Mouse (Mus musculus) retina, postnatal 7 days (tissue): ENCODE results near the gene Cebpa.

Experiments used
- DNase-seq: peaks from one replicate; pipeline ENCODE4 v3.0.0-alpha.2; 2012; ENCODE audit warnings: low read depth, low spot score

Gene Cebpa

DNA sequence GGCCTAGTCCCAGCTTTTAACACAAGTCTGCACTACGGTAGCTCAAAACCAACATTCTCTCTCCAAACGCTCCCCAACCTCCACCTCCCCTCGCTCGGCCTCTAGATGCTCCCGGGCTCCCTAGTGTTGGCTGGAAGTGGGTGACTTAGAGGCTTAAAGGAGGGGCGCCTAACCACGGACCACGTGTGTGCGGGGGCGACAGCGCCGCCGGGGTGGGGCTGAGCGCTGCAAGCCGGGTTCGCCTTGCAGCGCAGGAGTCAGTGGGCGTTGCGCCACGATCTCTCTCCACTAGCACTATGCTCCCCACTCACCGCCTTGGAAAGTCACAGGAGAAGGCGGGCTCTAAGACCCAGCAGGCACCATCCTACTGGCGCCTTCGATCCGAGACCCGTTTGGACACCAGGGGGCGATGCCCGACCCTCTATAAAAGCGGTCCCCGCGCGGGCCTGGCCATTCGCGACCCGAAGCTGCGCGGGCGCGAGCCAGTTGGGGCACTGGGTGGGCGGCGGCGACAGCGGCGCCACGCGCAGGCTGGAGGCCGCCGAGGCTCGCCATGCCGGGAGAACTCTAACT, at the start of gene Cebpa:
Gene Cebpa (plus strand): TSS at position 453 of the 573 bp plus-strand sequence.
- DNase-seq, result peak; percentile 86

GRCm38 (mm10) chr7:35076645-35077044, 42.4 kb upstream of the Cebpa start:
- no peak for DNase-seq

GRCm38 (mm10) chr7:35080843-35081338, 38.2 kb upstream of the Cebpa start:
- no peak for DNase-seq

DNA sequence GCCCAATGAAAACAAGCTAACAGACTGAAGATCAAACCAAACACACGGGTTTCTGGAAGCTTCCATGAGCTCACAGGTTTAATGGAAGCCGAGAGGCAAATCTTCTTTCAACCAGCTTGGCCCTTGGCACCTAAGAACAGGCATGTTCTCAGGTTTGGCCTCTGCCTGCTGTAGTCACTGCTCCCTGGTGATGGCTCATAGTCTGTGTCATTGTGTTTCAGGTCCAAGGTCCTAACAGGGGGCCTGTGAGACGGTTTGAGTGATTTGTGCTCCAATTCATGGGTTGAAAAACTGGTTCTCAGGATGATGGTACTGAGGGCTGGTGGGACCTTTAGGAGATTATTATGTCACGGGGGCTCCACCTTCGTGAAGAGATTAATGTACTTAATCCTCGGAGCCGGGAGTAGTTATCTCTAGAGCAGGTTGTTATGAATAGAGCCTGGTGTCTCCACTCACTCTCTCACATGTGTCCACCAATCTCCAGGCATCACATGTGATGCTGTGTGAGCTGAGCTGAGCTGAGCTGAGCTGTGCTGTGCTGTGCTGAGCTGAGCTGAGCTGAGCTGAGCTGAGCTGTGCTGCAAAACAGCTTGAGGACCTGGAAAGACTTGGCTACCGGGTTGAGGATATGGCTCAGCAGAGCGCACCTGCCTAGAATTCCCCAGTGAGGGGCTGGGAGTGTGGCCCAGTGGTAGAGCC, 37.5 kb upstream of the Cebpa start:
- DNase-seq, result no peak

DNA sequence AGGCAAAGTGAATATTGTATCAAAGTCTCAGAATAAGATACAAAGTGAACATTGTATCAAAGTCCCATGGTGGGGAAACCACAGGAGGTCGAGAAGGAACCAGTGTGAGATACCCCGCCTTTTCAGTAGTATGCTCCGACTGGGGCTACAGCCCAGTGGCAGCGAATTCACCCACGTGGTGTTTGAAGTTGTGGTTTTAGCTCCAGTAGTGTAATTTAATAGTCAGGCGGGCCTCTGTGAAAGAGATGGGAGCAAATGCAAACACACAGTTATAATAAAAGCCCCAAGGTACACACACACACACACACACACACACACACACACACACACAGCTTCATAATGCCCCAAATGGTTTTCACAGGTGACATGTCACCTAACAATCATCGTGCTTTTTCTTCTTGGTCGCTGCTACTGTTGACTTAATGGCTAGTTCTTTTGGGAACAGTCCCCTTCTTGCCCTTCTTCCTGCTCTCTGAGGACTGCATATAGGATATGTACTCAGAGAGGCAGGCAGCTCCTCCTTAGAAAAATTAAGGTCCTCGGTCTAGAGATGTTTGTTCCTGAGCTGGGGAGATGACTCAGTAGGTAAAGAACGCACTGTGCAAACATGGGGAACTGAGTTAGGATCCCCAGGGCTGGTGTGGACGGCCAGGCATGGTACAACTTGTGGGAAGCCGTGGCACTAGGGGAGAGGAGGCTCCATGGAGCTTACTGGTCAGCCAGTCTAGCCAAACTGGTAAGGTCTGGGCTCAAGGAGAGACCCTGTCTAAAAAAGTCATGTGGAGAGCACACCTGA, 34.3 kb upstream of the Cebpa start:
- no peak for DNase-seq

GRCm38 (mm10) chr7:35086271-35086861, 32.7 kb upstream of the Cebpa start:
- peak; percentile 29 for DNase-seq

GRCm38 (mm10) chr7:35090550-35090949, 28.5 kb upstream of the Cebpa start:
- DNase-seq, result no peak

DNA sequence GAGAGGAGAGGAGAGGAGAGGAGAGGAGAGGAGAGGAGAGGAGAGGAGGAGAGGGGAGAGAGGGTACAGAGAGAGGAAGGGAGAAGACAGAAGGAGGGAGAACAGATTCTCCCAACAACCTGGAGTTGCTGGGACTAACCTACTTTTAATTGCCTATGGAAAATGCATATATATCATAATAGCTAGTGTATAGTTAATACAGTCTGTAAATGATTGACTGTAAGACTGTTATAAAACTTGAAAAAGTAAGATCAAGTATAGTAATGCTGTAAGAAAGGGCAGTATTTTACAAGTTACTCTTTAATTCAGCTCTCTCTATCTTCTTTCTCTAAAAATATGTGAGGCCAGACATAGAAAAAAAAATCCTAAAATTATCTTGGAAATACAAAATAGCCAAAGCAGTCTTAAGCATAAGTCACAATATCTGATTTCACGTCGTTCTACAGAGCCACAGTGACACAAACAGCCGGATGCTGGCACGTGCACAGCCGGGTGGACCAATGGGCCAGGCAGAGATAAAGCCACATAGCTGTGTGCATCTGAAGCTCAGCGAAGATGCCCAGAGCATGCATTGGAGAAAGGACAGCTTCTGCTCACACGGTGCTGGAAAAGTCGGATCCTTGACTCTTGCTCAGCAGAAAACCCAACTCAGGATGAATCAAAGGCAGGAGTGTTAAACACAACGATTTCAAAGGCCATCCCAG, 24.0 kb upstream of the Cebpa start:
- no peak for DNase-seq

- DNase-seq, result no peak
Measured at GRCm38 (mm10) chr7:35098777-35099176, 20.3 kb upstream of the Cebpa start.

GRCm38 (mm10) chr7:35099528-35099927, 19.6 kb upstream of the Cebpa start:
- no peak for DNase-seq

- no peak for DNase-seq
Measured at GRCm38 (mm10) chr7:35106614-35107013, 12.5 kb upstream of the Cebpa start.

GRCm38 (mm10) chr7:35107630-35108029, 11.5 kb upstream of the Cebpa start:
- DNase-seq, result no peak

GRCm38 (mm10) chr7:35108046-35108445, 11.0 kb upstream of the Cebpa start:
- no peak for DNase-seq

GRCm38 (mm10) chr7:35108663-35109062, 10.4 kb upstream of the Cebpa start:
- no peak for DNase-seq

- no peak for DNase-seq
Measured at GRCm38 (mm10) chr7:35113136-35113535, 6.0 kb upstream of the Cebpa start.

DNA sequence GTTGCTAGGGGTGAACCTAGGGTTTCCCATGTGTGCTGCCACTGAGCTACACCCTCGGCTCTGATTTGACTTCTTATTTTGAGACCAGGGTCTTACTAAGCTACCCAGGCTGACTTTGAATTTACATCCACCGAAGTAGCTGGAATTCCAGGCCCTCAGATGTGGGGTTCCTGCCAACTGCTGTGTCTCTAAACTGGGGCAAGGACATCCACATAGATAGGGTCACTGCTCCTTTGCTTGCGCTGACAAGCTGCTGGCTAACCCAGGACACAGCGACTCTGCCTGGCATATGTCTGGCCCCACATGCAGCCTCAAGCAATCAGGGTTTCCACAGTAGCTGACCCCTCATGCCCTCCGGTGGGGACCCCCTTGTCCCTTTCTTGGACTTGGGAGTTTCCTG, 5.4 kb upstream of the Cebpa start:
- no peak for DNase-seq

DNA sequence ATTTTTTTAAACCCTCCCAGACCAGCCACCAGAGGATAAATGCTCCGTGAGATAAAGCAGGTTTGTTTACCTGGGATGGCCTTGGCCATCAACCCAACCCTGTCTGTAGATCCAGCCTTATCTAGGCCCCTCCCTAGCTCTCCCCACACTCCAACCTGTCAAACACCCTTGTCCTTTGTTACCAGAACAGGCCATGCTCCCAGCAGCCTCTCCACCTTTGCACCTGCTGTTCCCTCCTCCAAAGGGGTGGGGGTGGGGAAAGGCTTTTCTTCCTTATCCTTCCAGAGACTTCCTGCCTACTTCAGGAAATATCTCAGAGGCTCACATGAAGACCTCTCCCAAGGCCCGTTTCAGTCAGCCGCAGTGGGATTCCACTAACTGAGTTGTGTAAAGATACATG, 2.6 kb upstream of the Cebpa start:
- no peak for DNase-seq

- no peak for DNase-seq
Measured at GRCm38 (mm10) chr7:35117052-35117451, 2.0 kb upstream of the Cebpa start.

- DNase-seq, result no peak
Measured at GRCm38 (mm10) chr7:35117761-35118098, 1.4 kb upstream of the Cebpa start.

DNA sequence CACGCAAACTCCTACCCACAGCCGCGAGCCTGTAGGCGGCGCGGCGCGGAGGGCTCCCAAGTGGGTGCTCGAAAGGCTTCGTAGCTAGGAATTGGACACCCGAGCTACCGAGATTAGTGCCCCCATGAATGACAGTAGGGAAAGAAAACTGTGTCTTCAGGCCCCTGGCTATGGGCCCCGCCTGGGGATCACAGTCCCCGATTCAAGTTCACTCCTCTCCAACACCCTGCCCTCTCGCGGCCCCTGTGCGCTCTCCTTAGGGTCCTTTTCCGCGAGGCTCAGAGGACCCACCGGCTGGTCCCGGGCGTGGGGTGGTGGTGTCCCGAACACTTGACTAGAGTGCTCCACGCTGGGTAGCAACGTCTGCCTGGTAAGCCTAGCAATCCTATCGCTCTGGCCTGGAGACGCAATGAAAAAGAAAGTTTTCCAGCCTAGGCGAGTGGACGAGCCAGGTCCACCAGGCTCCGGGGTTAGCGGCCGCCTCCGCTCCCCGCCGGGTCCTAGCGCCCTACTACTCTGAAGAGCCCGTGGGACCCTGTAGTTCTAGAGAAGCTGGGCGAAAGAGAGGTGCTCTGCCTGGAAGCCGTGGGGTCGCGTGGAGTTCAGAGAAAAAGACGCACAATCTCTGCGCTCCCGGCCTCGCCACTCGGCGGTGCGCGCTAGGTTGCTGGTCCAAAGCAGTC, 853 bp upstream of the Cebpa start:
- no peak for DNase-seq

- no peak for DNase-seq
Measured at GRCm38 (mm10) chr7:35119506-35120145, 533 bp downstream of the Cebpa start.
